Mouse (Mus musculus) lung, postnatal 25 days (tissue): ENCODE measurements around the gene Gm11238.
"Not testable (repeated sequence)": the region's sequence is repeated elsewhere in the genome, so short reads cannot be mapped to it uniquely, and the experiment has no call there.

Source experiments
- DNase-seq: peaks from one replicate; pipeline ENCODE4 v3.0.0; 2022; ENCODE audit warnings: low spot score

Gm11238 gene

DNA sequence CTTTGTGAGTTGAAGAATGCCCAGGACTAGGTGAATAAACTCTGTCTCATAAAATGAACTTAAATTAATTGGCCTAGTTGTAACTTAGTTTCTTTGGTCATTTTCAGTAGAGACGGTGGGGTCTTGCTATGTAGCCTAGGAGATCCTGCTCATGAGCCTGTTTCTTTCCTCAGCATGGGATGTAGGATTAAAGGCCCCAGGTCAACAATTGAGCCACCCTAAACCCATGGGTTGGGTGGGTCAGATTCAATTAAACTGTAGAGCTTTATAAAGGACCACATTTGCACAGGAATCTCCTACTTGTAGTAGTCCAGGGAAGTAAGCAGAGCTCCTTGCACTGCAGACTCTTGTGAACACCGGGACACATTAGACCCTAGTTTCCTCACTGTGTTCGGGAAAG, at the start of gene Gm11238:
Gene Gm11238 (plus strand): TSS at position 301 of the 400 bp plus-strand sequence.
- not testable (repeated sequence) for DNase-seq

DNA sequence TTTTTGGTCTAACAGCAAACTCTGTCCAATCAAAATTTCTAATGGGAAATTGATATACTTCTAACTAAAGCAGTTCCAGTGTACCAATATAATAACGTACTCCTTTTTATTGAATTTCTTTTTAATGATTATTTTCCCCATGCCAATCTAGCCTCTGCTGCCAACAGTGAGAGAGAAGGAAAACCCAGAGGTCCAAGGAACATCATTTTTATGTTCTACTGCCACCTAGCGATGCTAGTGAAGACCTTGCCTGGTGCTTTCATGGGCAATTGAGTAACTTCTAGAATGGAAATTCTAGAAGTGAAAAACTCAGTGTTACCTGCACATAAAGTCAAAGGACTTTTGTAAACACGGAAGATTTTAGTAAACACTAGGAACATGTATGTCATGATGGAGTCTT, 8.4 kb upstream of the Gm11238 start:
- no peak for DNase-seq

DNA sequence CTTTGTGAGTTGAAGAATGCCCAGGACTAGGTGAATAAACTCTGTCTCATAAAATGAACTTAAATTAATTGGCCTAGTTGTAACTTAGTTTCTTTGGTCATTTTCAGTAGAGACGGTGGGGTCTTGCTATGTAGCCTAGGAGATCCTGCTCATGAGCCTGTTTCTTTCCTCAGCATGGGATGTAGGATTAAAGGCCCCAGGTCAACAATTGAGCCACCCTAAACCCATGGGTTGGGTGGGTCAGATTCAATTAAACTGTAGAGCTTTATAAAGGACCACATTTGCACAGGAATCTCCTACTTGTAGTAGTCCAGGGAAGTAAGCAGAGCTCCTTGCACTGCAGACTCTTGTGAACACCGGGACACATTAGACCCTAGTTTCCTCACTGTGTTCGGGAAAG, 15.0 kb downstream of the Gm11238 start, which contains the start of gene Gm11237:
Gene Gm11237 (plus strand): TSS at position 301 of the 400 bp plus-strand sequence.
- DNase-seq = not testable (repeated sequence)

DNA sequence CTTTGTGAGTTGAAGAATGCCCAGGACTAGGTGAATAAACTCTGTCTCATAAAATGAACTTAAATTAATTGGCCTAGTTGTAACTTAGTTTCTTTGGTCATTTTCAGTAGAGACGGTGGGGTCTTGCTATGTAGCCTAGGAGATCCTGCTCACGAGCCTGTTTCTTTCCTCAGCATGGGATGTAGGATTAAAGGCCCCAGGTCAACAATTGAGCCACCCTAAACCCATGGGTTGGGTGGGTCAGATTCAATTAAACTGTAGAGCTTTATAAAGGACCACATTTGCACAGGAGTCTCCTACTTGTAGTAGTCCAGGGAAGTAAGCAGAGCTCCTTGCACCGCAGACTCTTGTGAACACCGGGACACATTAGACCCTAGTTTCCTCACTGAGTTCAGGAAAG, 30.1 kb downstream of the Gm11238 start, which contains the start of gene Gm11236:
Gene Gm11236 (plus strand): TSS at position 301 of the 400 bp plus-strand sequence.
- not testable (repeated sequence) for DNase-seq

DNA sequence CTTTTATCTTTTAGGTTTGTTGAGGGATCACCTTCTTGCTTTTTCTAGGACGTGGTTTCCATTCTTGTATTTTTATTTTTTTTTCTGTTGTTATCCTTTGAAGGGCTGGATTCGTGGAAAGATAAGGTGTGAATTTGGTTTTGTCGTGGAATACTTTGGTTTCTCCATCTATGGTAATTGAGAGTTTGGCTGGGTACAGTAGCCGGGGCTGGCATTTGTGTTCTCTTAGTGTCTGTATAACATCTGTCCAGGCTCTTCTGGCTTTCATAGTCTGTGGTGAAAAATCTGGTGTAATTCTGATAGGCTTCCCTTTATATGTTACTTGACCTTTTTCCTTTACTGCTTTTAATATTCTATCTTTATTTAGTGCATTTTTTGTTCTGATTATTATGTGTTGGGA, 54.2 kb downstream of the Gm11238 start:
- not testable (repeated sequence) for DNase-seq

DNA sequence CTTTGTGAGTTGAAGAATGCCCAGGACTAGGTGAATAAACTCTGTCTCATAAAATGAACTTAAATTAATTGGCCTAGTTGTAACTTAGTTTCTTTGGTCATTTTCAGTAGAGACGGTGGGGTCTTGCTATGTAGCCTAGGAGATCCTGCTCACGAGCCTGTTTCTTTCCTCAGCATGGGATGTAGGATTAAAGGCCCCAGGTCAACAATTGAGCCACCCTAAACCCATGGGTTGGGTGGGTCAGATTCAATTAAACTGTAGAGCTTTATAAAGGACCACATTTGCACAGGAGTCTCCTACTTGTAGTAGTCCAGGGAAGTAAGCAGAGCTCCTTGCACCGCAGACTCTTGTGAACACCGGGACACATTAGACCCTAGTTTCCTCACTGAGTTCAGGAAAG, 60.4 kb downstream of the Gm11238 start, which contains the start of gene Gm11239:
Gene Gm11239 (plus strand): TSS at position 301 of the 400 bp plus-strand sequence.
- DNase-seq = not testable (repeated sequence)

DNA sequence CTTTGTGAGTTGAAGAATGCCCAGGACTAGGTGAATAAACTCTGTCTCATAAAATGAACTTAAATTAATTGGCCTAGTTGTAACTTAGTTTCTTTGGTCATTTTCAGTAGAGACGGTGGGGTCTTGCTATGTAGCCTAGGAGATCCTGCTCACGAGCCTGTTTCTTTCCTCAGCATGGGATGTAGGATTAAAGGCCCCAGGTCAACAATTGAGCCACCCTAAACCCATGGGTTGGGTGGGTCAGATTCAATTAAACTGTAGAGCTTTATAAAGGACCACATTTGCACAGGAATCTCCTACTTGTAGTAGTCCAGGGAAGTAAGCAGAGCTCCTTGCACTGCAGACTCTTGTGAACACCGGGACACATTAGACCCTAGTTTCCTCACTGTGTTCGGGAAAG, 75.5 kb downstream of the Gm11238 start, which contains the start of gene Gm428:
Gene Gm428 (plus strand): TSS at position 301 of the 400 bp plus-strand sequence.
- not testable (repeated sequence) for DNase-seq
